Mouse (Mus musculus) gastrocnemius, postnatal 36 days (tissue): ENCODE data around the gene Prx. TPM values are rescaled to one million over a fixed set of nuclear protein-coding genes. Genes with fewer than 3 reads are reported as not detected.
A peak's percentile ranks its signal among the peaks of the same experiment; 100 is the strongest.

Experiments used
- DNase-seq, 2 experiments: peaks; one replicate each; pipeline ENCODE4 v3.0.0; 2022
- intact Hi-C: fragments of 180-260 bp; cut with DNase I; formaldehyde crosslinking; loops from one replicate; pipeline ENCODE4 v1.15.1; 2025
- long read RNA-seq, 2 experiments: library from polyadenylated mRNA; stranded (forward); transcript quantifications; one replicate each; pipeline ENCODE4 v2.0.0; 2021
- total RNA-seq, 2 experiments: library from RNA; stranded (reverse); gene quantifications; 2 replicates each; pipeline ENCODE4 v1.2.3; 2021

Prx gene
- total RNA-seq = 10 to 100 TPM in 1 of 2 experiments, 1 to 10 TPM in 1; 4.6 to 10.7 TPM
- long read RNA-seq, experiment 1, partial matches to known transcripts = 0 of 3 reads
- long read RNA-seq, experiment 1, other reads (novel, unspliced or antisense) = 3 of 3 reads
- long read RNA-seq, experiment 2, partial matches to known transcripts = 1 of 2 reads
- long read RNA-seq, experiment 2, other reads (novel, unspliced or antisense) = 1 of 2 reads

DNA sequence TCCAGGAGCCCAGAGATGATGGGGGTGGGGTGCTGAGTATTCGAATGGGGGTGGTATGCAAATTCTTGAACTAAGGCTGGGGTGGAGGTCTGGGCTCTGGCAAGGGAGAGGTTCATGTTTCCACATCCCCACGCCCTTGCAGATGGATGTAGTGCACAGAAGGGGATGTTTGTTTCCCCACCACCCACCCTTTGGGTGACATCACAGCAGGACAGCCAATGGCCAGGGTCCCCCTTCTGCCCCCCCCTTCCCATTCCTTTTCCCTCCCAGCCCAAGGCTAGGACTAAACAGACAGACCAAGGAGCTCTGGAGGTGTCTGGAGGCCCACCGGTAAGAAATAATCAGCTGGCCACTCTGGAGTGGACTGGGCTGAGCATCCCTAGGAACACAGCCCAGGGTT is at the start of gene Prx:
Gene Prx, plus strand, starts transcription at position 289 of the 400 bp plus-strand sequence.
- intact Hi-C loops = no loop called here
- DNase-seq = no peak

DNA sequence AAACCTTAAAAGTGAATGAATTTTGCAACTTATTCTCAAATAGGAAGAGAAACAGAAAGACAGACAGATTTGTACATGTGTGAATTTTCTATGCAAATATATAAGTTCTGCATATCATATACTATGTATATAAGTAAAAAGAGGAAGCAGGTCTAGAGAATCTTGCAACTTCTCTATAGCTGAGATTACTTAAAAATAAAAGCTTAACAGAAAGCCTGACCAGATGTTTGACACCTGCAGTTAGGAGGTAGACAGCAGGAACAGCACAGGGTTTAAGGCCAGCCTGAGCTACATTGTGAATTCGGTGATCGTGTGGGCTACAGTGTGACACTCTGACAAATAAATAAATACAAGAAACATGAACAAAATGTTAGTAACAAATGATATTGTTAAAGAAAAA is 47.8 kb upstream of the Prx start:
- no peak for DNase-seq
- intact Hi-C loops = no loop called here

DNA sequence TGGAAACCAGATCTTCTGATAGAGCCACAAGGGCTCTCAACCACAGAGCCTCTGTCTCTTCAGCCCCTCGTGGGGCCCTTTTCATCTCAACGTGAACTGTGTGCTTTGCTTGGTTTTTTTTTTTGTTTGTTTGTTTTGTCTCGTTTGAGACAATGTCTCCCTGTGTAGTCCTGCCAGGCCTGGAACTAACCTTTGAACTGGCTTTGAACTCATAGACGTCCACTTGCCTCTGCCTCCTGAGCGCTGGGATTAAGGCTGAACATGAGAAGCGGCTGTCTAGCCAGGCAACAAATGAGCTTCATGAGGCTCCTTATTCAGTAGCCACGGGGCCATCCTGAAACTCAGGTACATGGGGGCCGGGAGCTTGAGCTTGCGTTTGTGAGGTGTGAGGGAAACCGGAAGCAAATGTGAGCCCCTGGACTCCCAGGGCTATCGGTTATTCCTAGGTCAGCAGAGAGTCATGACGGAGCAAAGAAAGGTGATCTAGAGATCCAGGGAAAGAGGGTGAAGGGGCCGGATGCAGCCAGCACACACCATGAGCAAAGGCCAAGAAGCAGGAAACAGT is 46.8 kb upstream of the Prx start:
- DNase-seq = no peak
- intact Hi-C loops = no loop called here

DNA sequence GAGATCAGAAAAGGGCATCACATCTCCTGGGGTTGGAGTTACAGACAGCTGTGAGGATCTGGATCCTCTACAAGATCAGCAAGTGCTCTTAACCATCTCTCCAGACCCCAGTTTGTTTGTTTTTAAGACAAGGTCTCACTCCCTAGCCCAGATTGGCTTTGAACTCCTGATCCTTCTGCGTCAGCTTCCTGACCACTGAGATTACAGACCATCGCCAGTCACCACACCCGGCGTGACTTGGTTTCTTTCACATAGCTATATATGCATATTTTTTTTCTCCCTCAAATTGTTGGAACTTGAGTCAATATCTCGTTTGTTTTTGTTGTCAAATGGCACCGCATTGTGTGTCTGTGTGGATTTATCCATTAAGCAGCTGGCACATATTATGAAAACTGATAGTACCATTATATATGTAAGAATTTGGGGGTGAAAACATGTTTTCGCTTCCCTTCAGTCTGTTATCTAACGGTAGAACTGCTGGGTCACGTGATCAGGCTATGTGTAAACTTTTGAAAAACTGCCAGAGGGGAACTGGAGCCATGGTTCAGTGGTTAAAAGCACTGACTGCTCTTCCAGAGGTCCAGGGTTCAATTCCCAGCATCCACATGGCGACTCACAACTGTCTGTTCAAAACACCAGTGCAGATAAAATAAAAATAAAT is 44.5 kb upstream of the Prx start:
- intact Hi-C loops = no loop called here

DNA sequence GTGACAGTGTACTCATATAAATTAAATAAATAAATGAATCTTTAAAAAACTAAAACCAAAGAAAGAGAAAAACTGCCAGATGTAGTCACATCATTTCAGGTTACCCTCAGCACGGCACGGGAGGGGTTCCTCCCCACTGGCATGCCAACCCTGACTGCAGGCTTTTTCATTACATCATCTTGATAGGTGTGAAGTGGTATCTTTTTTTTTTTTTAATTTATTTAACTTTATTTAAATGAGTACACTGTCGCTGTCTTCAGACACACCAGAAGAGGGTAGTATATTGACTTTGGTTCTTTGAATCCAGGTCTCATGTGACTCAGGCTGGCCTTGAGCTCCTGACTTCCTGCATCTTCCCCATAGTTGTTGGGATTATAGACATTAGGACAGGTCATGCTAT is 43.9 kb upstream of the Prx start:
- no peak for DNase-seq
- intact Hi-C loops = no loop called here

More for the DNA sequence above, 44.5 kb upstream of the Prx start:
- DNase-seq = no peak

DNA sequence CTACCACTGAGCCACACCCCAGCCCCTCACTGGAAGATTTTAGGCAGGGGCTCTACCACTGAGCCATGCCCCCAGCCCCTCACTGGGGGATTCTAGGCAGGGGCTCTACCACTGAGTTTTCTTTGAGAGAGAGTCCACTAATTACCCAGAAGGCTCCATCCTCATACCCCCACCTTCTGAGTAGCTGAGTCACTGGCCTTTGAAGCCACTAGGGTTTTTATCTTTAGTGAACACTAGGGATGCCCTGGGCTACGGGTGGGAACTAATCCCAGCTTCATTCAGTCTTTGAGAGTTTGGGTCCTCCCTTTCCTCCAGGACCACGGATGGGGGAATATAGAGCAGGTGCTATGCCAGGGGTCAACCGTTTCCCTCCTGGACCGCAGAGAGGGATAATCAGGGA is 40.5 kb upstream of the Prx start:
- intact Hi-C loops = no loop called here
- no peak for DNase-seq

DNA sequence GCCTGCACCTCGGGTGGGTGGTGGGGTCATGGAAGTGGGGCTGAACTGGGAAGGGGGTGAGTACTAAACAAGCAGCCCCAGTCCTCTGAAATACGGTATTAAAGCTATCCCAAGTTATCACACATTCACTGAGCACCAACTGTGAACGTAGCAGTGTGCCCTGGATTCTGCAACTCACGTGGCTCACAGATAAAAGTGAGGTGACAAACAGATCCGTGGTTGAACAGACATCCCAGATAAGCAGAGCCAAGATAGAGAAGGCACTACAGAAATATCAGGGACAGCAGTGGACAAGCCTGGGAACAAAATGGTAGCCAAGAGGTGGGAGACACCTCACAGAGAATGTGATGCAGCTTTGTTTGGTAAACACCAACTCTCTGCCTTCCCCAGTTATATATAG is 39.5 kb upstream of the Prx start:
- DNase-seq = no peak

DNA sequence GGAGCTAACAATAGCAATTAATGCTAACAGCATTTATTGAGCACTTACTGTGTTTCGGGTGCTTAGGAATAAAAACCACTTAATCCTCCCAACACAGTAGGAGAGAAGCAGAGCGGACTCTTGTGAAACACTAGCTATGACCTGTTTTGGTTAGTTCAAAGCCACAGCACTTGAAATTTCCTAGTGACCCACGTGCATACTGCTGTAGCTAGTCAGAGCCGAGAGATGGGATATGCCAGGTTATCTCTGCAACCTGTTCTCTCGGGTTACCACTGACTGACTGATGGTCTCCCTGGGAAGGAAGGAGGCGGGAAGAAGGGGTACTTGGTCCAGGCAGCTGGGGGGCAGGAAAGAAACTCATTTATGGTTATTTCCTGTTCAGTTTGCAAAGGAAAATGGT is 38.6 kb upstream of the Prx start:
- intact Hi-C loops = no loop called here

More for the DNA sequence above, 39.5 kb upstream of the Prx start:
- intact Hi-C loops = no loop called here

DNA sequence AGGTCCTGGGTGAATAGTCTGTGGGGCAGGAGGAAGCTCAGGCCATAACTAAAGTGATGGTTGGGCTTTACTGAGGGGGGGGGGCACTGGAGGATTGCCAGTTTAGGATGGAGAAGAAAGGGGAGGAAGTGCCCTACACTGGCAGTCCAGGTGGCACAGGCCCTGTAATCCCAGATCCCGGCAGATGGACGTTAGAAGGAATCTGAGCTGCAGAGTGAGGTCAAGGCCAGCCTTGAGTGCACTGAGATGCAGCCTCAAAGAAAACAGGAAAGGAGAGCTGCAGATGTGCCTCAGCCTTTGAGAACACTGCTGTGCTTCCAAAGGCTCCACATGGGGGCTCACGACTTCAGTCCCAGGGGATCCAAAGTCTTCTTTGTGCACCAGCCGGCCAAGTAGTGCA is 31.5 kb upstream of the Prx start:
- DNase-seq = no peak
- intact Hi-C loops = no loop called here

More for the DNA sequence above, 38.6 kb upstream of the Prx start:
- DNase-seq = no peak

DNA sequence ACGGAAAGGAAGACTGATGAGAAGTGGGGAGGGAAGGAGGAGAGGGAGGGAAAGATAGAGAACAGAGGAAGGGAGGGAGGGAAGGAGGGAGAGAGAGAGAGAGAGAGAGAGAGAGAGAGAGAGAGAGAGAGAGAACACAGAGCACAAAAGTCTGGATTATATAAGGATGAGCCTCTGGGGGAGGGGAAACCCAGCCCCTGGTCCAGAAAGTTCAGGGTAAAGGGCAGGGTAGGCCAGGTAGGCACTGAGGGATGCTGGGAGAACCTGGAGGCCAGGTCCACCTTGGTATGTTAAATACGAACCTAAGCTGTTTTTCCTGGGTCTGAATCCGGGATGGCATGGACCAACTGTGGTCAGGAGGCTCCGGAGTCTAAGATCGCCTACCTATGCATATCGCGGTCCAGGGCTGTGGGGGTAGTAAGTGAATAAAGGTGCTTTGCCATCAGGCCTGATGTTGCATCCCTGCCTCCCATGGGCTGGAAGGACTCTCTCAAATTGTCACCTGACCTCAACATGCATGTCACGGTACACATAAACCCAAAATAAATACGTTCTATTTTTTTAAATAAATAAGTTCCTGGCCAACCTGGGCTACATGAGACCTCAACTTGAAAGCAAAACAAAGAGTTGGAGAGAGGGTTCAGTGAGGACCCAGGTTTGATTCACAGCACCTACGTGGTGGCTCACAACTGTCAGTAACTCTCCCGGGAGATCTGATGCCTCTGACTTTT is 27.6 kb upstream of the Prx start:
- intact Hi-C loops = no loop called here
- DNase-seq = no peak

DNA sequence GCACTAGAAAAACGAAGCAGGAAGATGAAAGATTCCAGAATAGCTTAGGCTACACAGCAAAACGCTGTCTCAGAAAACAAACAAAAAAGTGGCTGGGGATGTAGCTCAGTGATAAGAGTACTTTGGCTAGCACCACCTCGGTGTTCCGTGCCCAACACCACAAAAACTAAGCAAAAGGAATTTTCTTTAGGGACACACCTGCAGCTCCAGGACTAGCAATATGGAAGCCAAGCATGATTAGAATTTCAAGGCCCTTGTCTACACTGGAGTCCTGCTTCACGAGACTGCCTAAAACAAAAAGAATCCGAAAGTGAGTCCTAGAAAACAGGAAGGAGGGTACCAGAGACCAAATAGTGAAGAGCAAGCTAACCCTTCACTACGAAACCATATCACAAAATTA is 26.5 kb upstream of the Prx start:
- intact Hi-C loops = no loop called here
- no peak for DNase-seq

DNA sequence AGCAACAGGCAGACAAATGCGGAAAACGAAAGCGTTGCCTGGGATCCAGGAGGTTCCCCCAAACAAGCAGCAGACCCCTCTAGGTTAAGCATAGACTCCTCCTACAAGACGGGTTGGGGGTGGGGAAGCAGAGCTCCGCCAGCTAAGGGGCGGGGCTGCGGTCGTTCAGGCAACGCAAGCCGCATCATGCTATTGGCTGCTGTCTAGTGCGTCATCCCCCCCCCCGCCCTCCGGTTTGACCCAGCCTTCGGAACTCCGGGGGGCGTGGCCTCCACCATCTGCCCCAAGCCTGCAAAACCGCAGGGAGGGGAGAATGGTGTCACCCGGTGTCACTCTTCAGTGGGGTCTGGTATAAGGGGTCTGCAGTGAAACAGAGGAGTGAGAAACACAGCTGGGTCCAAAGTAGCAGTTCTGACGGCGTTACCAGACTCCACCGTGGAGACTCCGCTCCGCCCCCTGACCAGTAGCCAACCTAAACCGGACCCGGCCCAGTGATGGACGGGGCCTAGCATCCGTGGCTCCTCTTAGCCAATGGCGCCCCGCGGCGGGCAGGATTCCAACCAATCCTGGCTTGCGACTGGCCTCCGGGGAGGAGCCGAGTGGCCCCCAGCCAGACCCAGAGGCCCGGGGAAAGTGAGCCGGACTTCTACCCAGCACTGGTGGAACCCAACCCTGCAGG is 25.8 kb upstream of the Prx start, which contains the start of gene Sertad3:
Gene Sertad3, plus strand, starts transcription at position 613 of the 679 bp plus-strand sequence.
- peak; percentile 100 for DNase-seq
- intact Hi-C loops = no loop called here

DNA sequence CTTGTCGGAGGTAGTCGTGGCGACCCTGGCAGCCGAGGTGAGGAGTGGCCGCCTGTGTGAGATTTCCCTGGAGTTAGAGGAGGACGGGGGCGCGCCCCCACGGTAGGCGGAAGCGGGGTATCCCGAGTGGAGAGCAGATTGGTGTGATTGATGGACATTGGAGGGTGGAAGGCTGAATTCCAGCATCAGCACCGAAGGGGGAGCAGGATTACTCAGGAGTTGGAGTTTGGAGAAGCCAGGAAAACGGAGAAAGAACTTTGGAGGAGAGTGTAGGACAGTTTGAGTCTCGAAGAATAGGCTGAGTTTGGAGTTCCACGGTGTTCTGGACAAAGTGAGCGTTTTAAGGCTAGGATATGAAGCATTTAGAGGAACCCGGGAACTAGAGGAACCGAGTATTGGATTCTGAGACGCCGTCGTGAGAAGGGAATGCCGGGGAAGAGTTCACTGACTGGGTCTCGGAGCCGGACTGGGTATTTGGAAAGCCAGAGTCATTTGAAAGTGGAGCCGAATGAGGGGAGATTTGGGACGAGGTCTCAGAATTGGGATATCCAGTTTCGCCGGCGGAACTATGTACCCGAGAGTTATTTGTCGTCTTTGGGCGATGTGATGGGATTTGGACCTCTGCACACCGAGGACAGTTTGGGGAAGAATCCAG is 25.2 kb upstream of the Prx start:
- intact Hi-C loops = no loop called here
- no peak for DNase-seq

DNA sequence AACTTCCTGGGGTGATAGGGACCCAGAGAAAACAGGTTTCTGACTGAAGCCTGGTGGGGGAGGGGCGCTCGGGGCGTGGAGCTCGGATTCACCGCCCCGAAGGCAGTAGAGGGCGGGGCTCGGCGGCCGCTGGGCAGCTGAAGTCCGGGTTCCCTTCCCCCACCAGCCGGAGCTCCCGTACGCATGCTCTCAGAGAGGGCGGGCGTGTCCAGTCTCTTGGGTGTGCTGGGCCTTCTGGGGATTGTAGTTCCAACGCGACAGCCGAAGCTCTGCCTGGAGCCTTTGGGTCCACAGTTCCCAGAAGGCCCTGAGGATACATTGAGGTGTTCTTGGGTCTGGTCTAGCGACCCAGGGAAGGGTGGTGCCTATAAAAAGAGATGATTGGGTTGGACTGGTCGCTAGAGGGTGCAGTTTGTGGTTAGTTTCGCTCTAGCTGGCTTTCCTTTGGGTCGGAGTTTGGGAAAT is 24.6 kb upstream of the Prx start:
- intact Hi-C loops = no loop called here
- DNase-seq = peak; percentile 95 to 98

DNA sequence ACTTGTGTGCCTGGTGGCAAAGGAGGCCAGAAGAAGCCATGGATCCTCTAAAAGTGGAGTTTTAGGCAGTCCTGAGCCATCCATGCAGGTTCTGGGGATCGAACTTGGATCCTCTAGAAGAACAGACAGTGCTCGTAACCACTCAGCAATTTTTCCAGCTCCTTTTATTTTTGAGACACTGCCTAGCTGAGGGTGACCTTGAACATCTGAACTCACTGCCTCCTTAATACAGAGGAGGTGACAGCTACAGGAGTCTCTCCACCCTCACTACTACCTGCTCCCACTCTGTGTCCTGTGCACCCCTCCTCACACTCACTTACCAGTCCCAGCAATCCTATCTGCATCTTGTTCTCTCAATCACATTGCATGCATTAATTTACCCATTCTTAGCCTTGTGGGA is 23.5 kb upstream of the Prx start:
- intact Hi-C loops = no loop called here
- no peak for DNase-seq

DNA sequence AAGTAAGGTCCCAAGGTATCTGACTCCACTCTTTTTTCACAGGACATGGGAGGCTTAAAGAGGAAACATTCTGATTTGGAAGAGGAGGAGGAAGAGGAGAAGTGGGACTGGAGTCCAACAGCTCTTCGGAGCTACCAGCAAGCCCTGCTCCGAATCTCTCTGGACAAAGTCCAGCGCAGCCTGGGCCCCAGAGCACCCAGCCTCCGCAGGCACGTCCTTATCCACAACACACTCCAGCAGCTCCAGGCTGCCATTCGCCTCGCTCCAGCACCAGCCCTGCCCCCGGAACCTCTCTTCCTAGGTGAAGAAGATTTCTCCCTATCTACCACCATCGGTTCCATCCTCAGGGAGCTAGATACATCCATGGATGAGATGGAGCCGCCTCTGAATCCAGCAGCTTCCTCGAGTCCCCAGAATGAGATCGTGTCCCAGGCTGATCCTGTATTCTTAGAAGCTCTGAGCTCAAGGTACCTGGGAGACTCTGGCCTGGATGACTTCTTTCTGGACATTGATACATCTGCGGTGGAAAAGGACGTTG is 23.0 kb upstream of the Prx start:
- DNase-seq = no peak
- intact Hi-C loops = no loop called here

DNA sequence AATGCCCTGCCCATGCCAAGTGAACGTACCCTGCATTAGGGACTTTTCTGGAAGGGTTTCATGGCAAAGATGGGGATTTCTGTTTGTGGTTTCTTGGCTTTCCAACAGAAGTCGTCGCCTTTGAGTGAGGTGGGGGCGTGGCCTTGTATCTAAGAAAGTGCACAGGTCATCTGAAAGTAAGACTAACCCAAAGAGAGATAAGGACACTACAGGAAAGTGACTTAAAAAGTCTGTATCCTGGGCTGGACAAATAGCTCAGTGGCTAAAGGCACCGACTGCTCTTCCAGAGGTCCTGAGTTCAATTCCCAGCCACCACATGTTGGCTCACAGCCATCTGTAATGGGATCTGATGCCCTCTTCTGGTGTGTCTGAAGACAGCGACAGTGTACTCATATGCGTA is 20.6 kb upstream of the Prx start:
- intact Hi-C loops = no loop called here
- DNase-seq = no peak

DNA sequence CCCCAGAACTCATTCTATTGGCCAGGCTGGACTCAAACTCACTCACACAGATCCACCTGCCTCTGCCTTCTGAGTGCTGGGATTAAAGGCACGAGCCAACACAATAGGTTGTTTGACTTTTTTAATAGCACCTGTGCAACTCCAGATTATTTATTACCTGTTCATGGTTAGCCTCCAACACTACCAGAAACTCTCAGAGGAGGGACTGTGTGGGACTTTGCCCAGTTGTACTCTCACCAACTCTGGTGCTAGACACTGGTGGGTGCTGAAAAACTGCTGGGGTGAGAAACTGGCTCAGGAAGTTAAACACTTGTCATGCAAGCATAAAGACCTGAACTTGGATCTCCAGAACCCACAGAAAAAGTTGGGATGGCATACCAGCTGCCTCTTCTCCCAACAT is 19.4 kb upstream of the Prx start:
- DNase-seq = no peak
- intact Hi-C loops = no loop called here

DNA sequence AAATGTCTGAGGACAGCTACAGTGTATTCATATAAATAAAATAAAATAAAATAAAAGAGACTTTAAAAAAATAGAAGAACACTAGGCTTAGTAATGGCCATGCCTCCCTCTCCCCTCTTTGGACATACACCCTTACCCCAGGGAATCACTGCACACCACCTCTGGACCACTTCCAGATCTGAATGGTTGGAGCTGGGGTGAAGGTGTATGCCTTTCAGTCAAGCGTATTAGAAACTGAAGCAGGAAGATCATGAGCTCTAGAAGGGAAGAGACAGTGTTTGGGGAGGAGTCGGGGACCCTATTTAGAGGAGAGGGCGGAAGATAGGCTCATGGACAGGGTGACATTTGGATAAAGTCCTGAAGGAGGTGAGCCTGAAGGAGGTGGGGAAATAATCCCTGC is 18.6 kb upstream of the Prx start:
- DNase-seq = no peak
- intact Hi-C loops = no loop called here
